19 mouse cellular contexts compared by ENCODE assay signal in the genomic region with DNA sequence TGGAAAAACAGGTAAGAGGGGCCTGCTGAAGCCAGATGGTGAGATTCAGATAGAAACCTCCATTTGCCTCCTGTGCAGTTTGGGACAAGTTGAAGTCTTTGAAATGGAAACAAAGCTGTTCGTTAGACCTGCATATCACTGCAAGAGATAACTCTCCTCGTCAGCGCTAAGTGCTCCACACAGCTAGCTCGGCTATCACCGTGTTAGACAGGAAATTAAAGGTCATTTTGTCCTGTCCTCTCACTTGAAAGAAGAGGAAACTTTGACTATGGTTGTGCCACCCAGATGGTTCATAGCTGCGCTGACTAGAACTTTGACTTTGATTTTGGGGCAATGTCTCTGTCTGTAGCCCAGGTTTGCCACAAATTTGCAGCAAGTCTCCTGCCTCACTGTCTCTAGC.
A peak's percentile ranks its signal among the peaks of the same experiment; 100 is the strongest.
DNase-seq lines count a peak whose midpoint lies in the region; ATAC-seq lines count a peak whose summit lies in the region.
"Had no signal": no experiment of that assay in that cellular context is flagged by ENCODE, and none has a peak within 500 bp of the region (broad histone marks: within the 10 kb centered on the region; RNA-seq: fewer than 3 reads in every experiment).

No protein-coding gene starts in this region.

- ATAC-seq in inflammation-experienced regulatory T-cells, adult 6 months, result peak; percentile 90
- ATAC-seq: forebrain, embryonic 15.5 days; intestine, embryonic 16.5 days; Patski had no signal

- DNase-seq in heart, adult 11 months, result peak; percentile 33
- DNase-seq in heart, adult 8-10 months (ENCODE audit: low spot score), result no peak
- DNase-seq in ZHBTc4 (ENCODE audit: low read depth, low spot score), result peak; percentile 17
- no peak for DNase-seq in left cerebral cortex, adult 18-20 months (ENCODE audit: low spot score in 2 of 2)
- no peak for DNase-seq in cerebellum, adult 9-11 months
- DNase-seq in layer of hippocampus, postnatal 36 days, result no peak
- DNase-seq: adrenal gland, adult 8-10 months; adrenal gland, postnatal 36 days; B cell, adult 2 months; cerebellum, adult 18-20 months; cerebellum, adult 9-10 months; cerebellum, postnatal 25 days; gastrocnemius, postnatal 25 days; heart, adult 2 months; kidney, adult 2 months had no signal

Comparison
In these comparisons a context has a peak if more than half of its experiments do, and no peak if none do; other contexts are left out.
1. DNase-seq: peak in heart, adult 11 months (single experiment) and ZHBTc4 (single experiment); none in heart, adult 8-10 months (single experiment), left cerebral cortex, adult 18-20 months (0 of 2), cerebellum, adult 9-11 months (single experiment) and layer of hippocampus, postnatal 36 days (0 of 2).